Mouse (Mus musculus) left cerebral cortex, postnatal 36 days (tissue): ENCODE data around the gene Fam45a. TPM values are rescaled to one million over a fixed set of nuclear protein-coding genes. Genes with fewer than 3 reads are reported as not detected.

Source experiments
- DNase-seq, 2 experiments: peaks; one replicate each; pipeline ENCODE4 v3.0.0; 2021 to 2022; ENCODE audit warnings: low spot score in 2 of 2, mixed read lengths in 1 of 2
- intact Hi-C: fragments of 180-260 bp; cut with DNase I; formaldehyde crosslinking; loops from one replicate; pipeline ENCODE4 v1.15.1; 2025
- total RNA-seq, 2 experiments: library from RNA; stranded (reverse); gene quantifications; 2 replicates each; pipeline ENCODE4 v1.2.3; 2021

The Fam45a gene
- total RNA-seq = 10 to 100 TPM; 38.0 to 47.4 TPM

DNA sequence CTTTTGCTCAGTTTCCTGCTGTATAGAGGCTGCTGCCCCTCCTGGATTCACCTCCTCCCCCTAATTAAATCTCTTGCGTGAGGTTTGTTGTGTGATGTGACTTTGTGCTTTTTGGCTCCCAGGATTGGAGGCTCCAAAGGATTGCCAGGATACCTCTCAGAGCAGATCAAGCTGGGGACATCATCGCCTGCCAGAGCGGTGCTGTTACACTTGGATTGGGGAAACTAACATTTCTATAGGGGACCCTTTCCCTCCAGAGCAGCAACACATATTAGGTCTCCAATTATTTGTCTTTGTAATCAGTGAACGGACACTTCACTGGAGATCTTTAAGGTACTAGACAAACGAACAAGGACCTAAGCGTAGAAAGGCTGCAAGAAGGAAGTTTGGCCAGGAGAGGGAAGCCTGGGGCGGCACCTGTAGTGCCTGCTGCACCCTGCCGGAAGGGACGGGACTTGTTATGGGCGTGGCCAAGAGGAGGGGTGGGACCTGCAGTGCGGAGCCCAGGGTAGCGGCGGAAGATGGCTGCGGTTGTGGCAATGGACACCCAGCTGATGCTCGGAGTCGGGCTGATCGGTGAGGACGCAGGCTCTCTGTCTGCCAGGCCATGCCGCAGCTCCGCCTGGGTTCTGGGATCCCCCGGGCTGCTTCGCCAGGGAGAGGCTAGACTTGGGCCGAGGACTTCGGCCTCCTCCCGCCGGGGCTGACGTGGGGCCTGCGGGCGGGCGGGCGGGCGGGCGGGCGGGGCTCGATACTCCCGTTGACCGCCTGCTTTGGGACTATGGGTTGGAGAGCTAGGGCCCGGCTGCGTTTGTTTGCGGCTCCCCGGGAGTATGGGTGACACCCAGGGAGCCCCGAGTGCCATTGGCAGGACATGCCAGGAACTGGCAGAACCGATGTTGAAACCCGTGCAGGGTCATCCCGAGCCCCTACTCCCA is at the start of gene Fam45a:
Gene Fam45a, plus strand, starts transcription at position 488 of the 938 bp plus-strand sequence.
- DNase-seq = peak; percentile 90
- intact Hi-C loops = loop anchor here (2.0 kb wide), 1 partner anchor 21 kb away; the partner anchor contains the start of gene Eif3a

DNA sequence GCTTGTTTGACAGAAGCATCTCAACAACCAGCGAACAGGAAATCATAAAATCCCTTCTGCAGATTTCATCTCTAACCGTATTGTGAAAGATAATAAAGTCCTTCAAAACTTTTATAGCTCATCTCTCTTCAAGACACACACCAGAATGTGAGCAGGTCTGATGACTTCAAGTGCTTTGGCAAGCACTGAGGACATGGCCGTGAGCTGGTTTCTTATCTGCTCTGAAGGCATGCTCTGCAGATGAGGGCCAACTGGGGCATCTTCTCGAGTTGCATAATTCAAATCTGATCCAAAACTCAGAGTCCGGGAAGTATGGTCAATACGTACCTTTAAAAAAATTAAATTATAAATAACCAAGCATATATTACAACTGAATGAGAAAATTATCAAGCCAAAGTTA is 38.0 kb upstream of the Fam45a start:
- intact Hi-C loops = loop anchor here (10.0 kb wide), 1 partner anchor 61 kb away; no protein-coding TSS in a partner anchor
- DNase-seq = no peak

DNA sequence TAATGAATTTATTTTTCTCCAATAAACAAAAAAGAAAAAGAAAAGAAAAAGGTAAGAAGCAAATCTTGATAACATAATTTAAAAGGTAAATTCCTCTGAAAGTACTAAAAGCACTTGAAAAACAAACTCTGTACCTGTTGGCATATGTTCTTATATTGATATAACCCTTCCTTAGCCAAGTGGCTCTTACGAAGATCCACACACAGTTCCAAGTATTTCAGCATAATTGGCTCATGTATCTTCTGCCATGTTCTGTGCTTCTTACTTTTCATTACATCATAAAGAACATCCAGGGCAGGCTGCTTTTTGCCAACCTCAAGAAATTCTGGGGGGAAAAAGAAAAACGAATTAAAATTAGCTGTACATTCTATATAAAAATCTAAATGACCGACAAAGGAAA is 29.4 kb upstream of the Fam45a start:
- intact Hi-C loops = no loop called here

DNA sequence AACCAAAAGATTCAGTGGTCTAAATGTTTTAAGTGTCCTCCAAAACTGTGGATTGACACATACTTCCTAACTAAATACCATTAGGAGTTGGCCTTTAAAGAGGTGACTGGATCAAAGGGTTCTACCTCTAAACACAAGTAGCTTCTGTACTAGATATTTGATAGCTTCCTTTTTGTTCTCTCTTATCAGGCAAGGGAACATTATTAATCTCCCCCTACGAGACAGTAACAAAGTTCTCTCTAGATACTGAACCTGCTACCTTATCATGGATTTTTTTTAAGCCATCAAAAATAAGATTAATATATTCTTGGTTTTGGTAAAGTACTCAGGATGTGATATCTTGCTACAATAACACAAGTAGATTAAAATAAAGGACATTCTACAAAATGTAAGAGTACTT is 26.7 kb upstream of the Fam45a start:
- DNase-seq = no peak
- intact Hi-C loops = no loop called here

More for the DNA sequence above, 29.4 kb upstream of the Fam45a start:
- no peak for DNase-seq

DNA sequence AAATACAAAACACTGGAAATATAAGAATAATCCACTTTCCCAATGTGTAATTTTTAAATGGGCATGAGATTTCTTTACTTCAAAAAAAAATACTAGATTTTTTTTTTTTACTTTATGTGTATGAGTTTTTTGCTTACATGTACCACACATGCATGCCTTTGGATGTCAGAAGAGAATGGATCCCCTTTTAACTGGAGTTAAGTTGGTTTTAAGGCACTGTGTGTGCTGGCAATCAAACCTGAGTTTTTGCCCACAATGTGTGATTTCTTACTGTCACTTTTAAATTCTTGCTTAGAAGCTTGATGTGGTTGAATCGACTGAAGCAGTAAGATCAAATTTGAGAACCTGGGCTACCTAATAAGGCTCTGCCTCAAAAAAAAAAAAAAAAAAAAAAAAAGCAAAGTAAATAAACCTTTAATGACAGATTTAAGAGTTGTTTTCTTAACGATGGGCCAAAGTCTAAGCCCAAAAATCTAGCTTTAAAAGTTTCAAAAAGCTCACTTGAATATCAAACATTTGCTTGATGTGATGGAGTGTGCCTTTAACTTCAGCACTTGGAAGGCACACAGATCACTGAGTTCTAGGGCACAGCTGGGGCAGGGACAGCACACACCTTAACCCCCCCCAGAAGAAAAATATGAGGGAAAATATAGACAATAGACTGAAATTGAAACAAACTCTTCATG is 23.8 kb upstream of the Fam45a start:
- no peak for DNase-seq

DNA sequence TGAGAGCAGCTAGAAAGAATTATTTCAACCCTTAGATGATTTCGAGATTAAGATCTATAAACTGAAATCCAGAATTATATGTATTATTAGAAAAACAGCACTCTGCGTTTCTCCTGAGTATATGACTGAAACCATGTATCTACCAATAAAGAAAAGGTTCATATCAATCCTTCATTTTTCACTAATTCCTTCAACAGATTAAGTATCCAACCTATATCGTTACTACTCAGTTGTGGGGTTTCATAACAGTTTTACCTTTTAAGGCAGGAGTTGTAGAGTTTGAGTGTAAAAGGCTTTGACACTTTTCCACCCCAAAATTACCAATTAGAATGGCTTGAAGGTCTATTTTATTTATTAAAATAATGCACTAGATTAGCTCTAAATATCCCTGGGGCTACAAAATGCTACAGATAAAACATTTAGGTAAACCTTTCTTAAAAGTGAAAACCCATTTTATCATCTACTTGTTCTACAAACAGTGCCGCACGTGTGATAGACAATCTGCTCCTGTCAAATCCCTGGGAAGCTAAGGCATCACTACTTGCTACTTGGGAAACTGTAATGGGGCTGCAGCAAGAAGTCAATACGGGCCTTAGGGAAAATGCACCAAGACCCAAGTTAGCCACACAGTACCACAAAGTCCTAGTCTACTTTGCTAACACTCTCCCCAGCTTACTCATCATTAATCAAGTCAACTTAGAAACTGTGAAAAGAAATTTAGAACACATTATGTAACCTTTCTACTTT is 23.0 kb upstream of the Fam45a start:
- intact Hi-C loops = no loop called here
- DNase-seq = no peak

More for the DNA sequence above, 23.8 kb upstream of the Fam45a start:
- intact Hi-C loops = no loop called here

DNA sequence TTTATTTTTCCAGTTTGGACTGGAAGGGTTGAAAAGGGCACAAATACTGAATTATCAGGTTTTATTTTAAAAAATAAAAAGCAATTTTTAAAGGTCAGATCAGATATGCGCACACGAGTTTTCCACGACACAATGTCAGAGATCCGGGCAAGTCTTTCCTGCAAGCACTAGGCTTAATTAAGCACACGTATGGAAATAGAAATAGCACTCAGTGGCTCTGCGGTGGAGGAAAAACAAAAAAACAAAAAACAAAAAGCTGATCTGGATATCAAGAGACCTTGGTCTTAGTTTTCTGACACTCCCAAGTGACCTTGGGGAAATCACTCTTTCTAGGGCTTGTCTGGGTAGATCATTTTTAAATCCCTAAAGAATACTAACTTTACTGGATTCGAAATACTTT is 21.9 kb upstream of the Fam45a start:
- intact Hi-C loops = no loop called here
- no peak for DNase-seq

DNA sequence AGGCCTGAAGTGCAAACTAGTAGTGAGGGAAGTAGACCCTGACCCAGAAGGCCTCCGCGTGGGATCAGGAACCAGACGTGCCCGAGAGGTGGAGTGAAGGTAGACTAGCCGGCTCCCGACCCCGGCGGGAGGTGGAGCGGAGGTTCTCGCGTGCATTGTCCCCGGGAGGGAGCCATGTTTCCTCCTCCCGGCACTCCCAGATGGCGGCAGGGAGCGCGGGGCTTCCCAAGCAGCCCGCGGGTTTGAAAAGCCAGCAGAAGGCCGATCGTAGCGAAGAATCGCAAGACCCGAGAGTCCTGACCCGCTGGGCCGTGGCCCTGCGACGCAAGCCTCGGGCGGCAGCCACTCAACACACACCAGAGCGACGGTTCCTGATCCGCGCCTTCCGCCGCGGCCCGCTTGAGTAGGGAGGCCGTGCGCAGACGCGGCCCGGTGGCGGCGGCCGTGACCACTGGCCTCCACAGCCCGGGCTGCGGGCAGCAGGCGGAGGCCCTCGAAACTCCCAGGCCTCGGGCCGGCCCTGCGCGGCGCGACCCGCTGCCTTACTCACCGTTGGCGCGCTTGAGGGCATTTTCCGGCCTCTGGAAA is 21.4 kb upstream of the Fam45a start:
- DNase-seq = no peak
- intact Hi-C loops = loop anchor here (2.0 kb wide), 1 partner anchor 21 kb away; the partner anchor contains the start of gene Fam45a

DNA sequence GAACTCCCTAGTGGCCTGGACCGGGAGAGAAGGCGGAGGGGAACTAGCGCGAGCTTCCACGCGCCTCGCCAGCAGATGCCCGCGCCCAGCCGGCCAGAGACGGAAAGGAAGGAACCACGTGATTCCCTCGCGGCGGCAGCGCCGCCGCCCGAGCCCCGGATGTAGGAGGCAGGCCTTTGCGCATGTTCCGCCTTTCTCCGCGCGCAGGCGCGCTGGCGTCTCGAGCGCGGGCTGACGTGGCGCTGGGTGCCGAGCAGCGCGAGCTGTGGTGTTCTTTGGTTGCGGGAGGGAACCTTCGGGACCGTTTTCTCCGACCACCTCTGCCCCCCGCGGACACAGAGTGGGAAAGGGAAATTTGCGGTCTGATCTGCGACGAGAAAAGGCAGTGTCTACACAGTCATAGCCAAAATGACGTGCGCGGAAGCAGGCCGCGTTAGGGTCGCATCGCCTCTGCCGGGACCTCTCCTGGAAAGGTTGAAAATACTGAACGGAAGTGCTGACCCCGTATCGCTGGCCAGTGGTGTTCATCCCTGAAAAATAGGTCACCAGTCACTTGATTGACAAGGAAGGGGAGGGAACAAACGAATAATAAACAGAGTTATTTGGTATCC is 20.7 kb upstream of the Fam45a start, which contains the start of gene Eif3a:
Gene Eif3a, minus strand, starts transcription at position 108 of the 611 bp plus-strand sequence.
- intact Hi-C loops = loop anchor here (2.0 kb wide), 1 partner anchor 20 kb away; the partner anchor contains the start of gene Fam45a
- peak; percentile 93 to 96 for DNase-seq

DNA sequence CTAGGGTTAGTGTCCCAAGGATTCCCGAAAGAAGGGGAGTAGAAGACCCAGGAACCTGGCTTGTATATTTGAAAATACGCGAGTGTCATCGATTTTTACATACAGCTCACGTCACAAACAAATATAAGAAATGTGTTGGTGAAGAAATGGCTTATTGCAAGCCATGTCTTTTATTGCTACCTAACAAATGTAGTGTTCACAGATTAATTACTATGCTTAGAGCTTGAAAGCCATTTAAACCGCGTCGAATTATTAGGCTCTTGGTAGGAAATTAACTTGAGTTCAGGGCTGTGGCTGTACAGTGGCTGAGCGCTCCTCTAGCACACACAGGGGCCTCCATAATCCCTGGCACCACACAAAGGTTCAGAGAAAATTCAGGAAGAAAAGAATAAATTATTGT is 20.2 kb upstream of the Fam45a start:
- DNase-seq = no peak
- intact Hi-C loops = loop anchor here (2.0 kb wide), 1 partner anchor 20 kb away; the partner anchor contains the start of gene Fam45a

DNA sequence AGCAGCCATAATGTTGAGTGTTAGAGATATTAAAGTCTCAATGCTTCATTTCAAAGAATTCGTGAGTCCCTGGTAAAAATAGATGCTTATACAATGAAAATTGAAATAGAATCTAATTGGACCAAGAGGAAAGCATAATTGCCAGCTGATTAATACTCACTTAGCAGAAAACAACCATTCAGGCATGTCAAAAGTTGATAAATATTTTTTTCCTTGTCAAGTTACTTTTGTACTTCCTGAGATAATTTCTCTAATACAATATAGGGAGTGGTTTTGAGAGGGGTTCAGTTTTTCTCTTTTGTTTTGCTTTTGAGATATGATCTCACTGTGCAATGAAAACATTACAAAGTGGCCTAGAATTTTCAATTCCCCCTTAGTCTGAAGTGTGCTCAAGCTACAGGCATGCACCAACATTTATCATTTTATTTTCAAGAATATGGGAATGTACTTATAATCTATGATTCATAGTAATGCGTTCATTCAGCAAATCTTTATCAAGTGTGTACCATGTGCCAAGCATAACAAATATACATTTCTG is 18.1 kb upstream of the Fam45a start:
- intact Hi-C loops = no loop called here
- no peak for DNase-seq

DNA sequence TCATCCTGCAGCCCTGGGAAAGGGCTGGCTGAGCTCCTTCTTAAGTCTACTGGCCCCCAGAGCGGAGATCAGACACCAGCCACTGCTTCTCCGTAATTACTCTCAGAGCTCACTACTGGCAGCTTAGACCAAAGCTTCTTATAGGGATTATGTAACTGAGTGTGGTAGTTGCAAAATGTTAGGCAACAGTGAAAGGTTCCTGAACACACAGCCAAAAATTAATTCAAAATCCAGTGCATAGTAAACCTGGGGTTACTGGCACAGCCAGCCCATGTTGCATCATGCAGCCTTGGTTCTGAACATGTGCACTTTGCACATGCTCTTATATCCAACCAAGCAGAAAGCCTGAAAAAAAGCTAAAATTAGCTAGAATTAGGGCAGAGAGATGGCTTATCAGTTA is 16.1 kb upstream of the Fam45a start:
- intact Hi-C loops = no loop called here
- DNase-seq = no peak

DNA sequence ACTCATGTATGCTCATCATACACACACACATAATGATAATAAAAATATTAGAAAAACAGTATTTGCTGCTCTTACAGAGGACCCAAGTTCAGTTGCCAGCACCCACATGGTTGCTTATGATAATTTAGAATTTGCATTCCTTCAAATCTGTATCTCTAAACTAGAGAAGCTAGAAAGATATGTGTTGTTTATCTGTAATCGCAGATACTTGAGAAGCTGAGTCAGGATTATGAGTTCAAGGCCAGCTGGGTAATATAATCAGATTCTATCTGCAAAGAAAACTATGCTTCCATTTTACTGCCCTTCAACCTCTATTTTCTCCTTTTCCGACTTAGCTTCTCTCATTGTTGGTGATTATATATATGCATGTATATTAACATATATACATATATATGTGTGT is 14.0 kb upstream of the Fam45a start:
- no peak for DNase-seq
- intact Hi-C loops = no loop called here

DNA sequence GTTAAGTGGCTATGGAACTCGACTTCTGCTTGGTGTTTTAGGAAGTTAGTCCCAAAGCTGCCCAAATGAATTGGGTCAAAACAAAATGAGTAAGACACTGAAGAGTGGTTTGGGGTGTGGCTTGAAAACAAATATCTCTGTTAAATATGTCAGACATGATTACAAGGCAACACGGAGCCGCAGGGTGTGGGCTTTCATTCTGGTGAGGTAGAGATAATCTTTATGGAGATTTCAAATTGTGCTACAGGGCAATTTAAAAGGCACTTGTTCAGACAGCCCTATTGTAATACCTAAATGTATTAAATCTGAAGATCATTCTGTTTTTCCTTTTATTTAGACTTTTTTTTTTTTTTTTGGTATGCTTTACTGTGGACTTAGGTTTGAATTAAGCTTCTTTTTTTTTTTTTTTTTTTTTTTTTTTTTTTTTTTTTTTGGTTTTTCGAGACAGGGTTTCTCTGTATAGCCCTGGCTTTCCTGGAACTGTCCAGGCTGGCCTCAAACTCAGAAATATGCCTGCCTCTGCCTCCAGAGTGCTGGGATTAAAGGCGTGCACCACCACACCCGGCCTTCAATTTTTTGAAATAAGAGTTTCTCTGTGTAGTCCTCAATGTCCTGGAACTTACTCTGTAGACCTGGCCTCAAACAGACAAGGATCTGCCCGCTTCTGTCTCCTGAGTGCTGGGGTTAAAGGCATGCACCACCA is 11.4 kb upstream of the Fam45a start:
- no peak for DNase-seq
- intact Hi-C loops = no loop called here

DNA sequence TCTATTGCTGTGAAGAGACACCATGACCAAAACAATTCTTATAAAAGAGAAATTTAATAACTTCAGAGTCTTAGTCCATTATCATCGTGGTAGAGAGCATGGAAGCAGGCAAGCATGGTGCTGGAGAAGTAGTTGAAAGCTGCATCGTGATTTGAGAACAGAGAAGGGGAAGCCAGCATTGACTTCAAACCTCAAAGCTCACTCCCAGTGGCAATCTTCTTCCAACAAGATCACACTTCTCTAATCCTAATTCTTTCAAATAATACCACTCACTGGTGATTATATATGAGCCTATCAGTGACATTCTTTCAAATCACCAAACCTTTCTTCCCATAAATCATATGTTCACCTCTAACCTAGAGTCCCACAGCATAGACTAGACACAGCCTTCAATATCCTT is 6.5 kb upstream of the Fam45a start:
- DNase-seq = no peak
- intact Hi-C loops = no loop called here

DNA sequence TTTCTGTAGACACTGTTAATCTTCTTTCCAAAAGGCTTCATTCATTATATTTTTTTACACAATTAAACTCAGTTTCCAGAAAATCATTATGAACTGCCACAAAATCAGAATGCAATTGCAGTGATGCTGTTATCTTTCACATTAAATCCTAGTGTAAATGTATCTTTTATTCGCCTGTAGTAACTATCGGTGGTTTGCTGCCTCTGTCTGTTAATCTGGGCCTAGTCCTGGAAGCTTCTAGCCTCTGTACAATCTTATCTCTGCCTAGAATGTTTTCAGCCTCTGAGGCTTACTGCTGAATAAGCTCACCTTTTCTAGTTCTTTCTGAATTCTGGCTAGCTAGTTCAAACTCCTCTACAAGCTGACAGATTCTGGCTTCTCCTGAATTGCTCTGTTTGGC is 1.5 kb upstream of the Fam45a start:
- DNase-seq = no peak
- intact Hi-C loops = loop anchor here (2.0 kb wide), 1 partner anchor 19 kb away; the partner anchor contains the start of gene Eif3a

DNA sequence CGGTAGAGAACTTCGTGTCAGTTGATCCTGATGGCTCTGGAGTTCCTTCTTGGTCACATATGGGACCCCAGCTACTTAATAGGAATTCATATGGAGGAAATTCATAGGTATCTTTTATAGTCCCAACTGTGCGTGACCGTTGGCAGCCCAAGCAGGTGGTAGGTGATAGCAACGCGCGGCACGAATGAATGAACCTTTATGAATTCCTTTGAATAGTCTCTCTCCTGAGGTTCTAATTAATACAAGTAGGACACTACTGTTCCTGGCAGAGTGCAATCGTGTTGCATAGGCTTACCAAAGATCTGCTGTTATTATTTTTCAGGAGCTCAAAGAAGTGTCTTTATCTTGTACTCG is 628 bp downstream of the Fam45a start:
- DNase-seq = no peak
- intact Hi-C loops = no loop called here

DNA sequence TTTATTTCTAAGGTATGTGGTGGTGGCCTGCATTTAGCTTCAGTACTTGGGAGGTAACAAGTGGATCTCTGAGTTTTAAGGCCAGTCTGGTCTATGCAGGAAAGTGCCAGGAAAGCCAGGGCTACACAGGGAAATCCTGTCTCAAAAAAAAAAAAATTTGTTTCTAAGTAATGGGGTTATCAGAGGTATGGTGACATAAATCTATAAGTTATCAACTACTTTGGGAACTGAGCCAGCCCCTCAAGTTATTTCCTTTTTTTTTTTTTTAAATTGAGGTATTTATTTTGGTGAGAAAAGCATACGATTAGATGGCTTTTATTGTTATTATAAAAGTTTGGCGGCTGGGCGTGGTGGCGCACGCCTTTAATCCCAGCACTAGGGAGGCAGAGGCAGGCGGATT is 1.7 kb downstream of the Fam45a start:
- no peak for DNase-seq
- intact Hi-C loops = no loop called here
